Mouse (Mus musculus) embryonic facial prominence, embryonic 12.5 days (tissue): ENCODE measurements around the gene C530008M17Rik. TPM values are rescaled to one million over a fixed set of nuclear protein-coding genes. Genes with fewer than 3 reads are reported as not detected.

Experiments
- ATAC-seq: fragments of 200-750 bp; cut with Nextera tagmentation; 2 replicates; pipeline ENCODE4 v1.8.0; 2017; ENCODE audit not compliant: insufficient number of reproducible peaks, insufficient read depth, low FRiP score, low TSS enrichment
- H3K27ac ChIP-seq: fragments of 300-500 bp; sonication (generic); 2 replicates; pipeline ENCODE4 v1.5.1; 2016; ENCODE audit warnings: mild to moderate bottlenecking
- H3K27me3 ChIP-seq: fragments of 300-500 bp; sonication (generic); 2 replicates; pipeline ENCODE4 v1.6.1; 2016; ENCODE audit warnings: mild to moderate bottlenecking, moderate library complexity
- H3K36me3 ChIP-seq: fragments of 300-500 bp; sonication (generic); 2 replicates; pipeline ENCODE4 v1.6.1; 2016; ENCODE audit warnings: mild to moderate bottlenecking
- H3K4me1 ChIP-seq: fragments of 300-500 bp; sonication (generic); 2 replicates; pipeline ENCODE4 v1.6.1; 2016
- H3K4me2 ChIP-seq: fragments of 300-500 bp; sonication (generic); replicated peaks from 2 replicates; pipeline ENCODE4 v1.6.1; 2016; ENCODE audit warnings: mild to moderate bottlenecking, moderate library complexity
- H3K4me3 ChIP-seq: fragments of 300-500 bp; sonication (generic); 2 replicates; pipeline ENCODE4 v1.5.1; 2016; ENCODE audit warnings: mild to moderate bottlenecking
- H3K9ac ChIP-seq: fragments of 300-500 bp; sonication (generic); 2 replicates; pipeline ENCODE4 v1.6.1; 2016; ENCODE audit warnings: mild to moderate bottlenecking, moderate library complexity
- H3K9me3 ChIP-seq: fragments of 300-500 bp; sonication (generic); 2 replicates; pipeline ENCODE4 v1.6.1; 2016; ENCODE audit warnings: mild to moderate bottlenecking, moderate library complexity
- WGBS: fragments of 180-500 bp; shearing (Covaris S2); methylation state at CpG from one replicate; pipeline ENCODE4 v1.1.7; 2016; 5-methylcytosine and 5-hydroxymethylcytosine counted together
- polyA plus RNA-seq: library from polyadenylated mRNA; unstranded; fragments of >200 nt; fragmentation: Nextera tagmentation; extraction: Ambion mirVana; gene quantifications from 2 replicates; pipeline ENCODE4 v1.2.1, GENCODE M21; 2016

C530008M17Rik gene
- polyA plus RNA-seq, 1 experiment from 2014 or later: 28.0 TPM

DNA sequence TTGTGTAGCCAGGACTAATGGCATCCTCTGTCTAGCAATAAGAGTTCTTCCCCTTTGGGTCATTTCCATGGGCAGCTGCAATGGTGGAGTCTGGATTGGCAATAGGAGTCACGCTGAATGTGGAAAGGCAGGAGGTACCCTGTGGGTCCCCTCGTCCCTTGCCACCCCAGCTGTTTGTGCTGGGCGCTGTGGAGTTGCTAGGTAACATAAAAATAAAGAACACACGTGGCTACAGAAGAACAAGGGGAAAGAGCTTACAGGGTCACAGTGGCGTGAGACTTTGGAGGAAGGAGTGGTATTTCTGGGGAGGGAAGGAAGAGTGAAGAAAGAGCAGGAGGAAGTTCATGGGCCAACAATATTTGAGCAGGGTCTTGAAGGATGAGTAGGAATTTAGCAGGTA, 11.8 kb downstream of the C530008M17Rik start:
- no peaks in the 10 kb centered on the region for H3K27me3 ChIP-seq
- H3K27ac ChIP-seq: no peak overlapping the region
- no peaks in the 10 kb centered on the region for H3K9me3 ChIP-seq
- 74% methylated on average over 5 of the region's 5 CpGs for WGBS
- H3K4me1 ChIP-seq: no peaks in the 10 kb centered on the region
- H3K4me2 ChIP-seq: no peak overlapping the region
- no peaks in the 10 kb centered on the region for H3K36me3 ChIP-seq
- no peak overlapping the region for H3K9ac ChIP-seq
- no peak overlapping the region for H3K4me3 ChIP-seq
- ATAC-seq: no peak

DNA sequence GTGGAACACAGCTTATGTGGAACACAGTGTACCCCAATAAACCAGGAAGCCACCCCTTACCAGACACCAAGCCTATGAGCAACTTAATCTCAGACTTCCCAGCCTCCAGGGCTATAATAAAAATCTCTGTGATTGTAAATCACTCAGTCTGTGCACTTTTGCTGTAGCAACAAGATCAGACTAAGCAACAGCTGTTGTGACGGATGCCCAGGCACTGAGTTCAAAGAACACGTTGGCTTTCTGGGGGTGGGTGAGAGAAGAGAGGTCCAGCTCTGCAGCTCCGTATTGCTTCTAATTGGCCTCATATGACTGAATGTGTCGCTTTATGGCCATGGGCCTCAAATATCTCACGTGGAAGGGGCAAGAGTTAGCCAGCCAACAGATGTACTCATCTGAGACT, 12.2 kb downstream of the C530008M17Rik start:
- H3K4me1 ChIP-seq: no peaks in the 10 kb centered on the region
- H3K27me3 ChIP-seq: no peaks in the 10 kb centered on the region
- no peak overlapping the region for H3K27ac ChIP-seq
- H3K4me3 ChIP-seq: no peak overlapping the region
- no peak for ATAC-seq
- no peaks in the 10 kb centered on the region for H3K9me3 ChIP-seq
- WGBS: 84% methylated on average over 5 of the region's 5 CpGs
- H3K9ac ChIP-seq: no peak overlapping the region
- no peaks in the 10 kb centered on the region for H3K36me3 ChIP-seq
- no peak overlapping the region for H3K4me2 ChIP-seq

GRCm38 (mm10) chr5:76670183-76670582, 13.9 kb downstream of the C530008M17Rik start:
- H3K36me3 ChIP-seq: no peaks in the 10 kb centered on the region; the same call in 1 of the 2 replicates
- no peak overlapping the region for H3K9ac ChIP-seq
- 95% methylated on average over 10 of the region's 10 CpGs for WGBS
- H3K4me3 ChIP-seq: no peak overlapping the region
- no peaks in the 10 kb centered on the region for H3K27me3 ChIP-seq
- no peaks in the 10 kb centered on the region for H3K4me1 ChIP-seq
- H3K9me3 ChIP-seq: no peaks in the 10 kb centered on the region
- no peak overlapping the region for H3K4me2 ChIP-seq
- H3K27ac ChIP-seq: no peak overlapping the region
- no peak for ATAC-seq

DNA sequence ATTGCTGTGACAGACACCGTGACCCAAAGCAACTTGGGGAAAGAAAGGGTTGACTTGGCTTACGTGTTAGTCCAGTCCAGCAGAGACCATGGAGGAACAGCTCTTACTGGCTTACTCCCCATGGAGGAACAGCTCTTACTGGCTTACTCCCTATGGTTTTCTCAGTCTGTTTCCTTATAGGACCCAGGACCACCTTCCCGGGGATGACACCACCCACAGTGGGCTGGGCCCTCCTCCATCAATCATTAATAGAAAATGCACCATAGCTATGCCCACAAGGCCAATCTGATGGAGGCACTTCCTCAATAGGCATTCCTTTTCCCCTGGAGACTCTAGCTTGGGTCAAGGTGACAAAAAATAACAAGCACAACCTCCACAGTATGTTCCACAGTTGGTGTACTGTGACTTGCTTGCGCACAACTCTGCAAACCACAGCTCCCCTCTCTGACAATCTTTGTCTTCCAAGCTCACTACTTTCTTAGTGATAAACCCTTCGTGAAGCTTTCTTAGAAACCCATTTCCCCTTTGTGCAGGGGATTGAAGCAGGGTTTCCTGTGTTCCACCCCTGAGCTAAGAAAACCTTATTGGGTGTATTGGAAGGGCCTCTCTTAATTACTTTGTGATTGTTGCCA, 17.8 kb downstream of the C530008M17Rik start:
- Histone ChIP-seq H3K4me1 (no peaks in the 10 kb centered on the region), H3K27me3 (no peaks in the 10 kb centered on the region), H3K36me3 (peaks cover 2% of the 10 kb centered on the region; the same call in 1 of the 2 replicates), H3K4me3 (no peak overlapping the region), H3K9me3 (no peaks in the 10 kb centered on the region), H3K27ac (no peak overlapping the region), H3K4me2 (no peak overlapping the region), H3K9ac (no peak overlapping the region)
- 92% methylated on average over 5 of the region's 5 CpGs for WGBS
- ATAC-seq: no peak

GRCm38 (mm10) chr5:76675369-76675768, 19.1 kb downstream of the C530008M17Rik start:
- H3K9me3 ChIP-seq: no peaks in the 10 kb centered on the region
- H3K4me2 ChIP-seq: no peak overlapping the region
- H3K9ac ChIP-seq: no peak overlapping the region
- H3K27ac ChIP-seq: no peak overlapping the region
- ATAC-seq: no peak
- no peak overlapping the region for H3K4me3 ChIP-seq
- peaks cover 4% of the 10 kb centered on the region; the same call in 1 of the 2 replicates for H3K36me3 ChIP-seq
- H3K4me1 ChIP-seq: no peaks in the 10 kb centered on the region
- WGBS: 83% methylated on average over 4 of the region's 4 CpGs
- H3K27me3 ChIP-seq: no peaks in the 10 kb centered on the region

- 77% methylated on average over 3 of the region's 3 CpGs for WGBS
- Histone ChIP-seq H3K9ac (no peak overlapping the region), H3K27me3 (no peaks in the 10 kb centered on the region), H3K4me1 (no peaks in the 10 kb centered on the region), H3K9me3 (no peaks in the 10 kb centered on the region), H3K36me3 (0 out of 2 replicates have a peak, but pooled peaks cover 4% of the 10 kb centered on the region), H3K27ac (no peak overlapping the region), H3K4me3 (no peak overlapping the region), H3K4me2 (no peak overlapping the region)
- ATAC-seq: no peak
These were observed 24.6 kb downstream of the C530008M17Rik start for GRCm38 (mm10) chr5:76680959-76681358.

DNA sequence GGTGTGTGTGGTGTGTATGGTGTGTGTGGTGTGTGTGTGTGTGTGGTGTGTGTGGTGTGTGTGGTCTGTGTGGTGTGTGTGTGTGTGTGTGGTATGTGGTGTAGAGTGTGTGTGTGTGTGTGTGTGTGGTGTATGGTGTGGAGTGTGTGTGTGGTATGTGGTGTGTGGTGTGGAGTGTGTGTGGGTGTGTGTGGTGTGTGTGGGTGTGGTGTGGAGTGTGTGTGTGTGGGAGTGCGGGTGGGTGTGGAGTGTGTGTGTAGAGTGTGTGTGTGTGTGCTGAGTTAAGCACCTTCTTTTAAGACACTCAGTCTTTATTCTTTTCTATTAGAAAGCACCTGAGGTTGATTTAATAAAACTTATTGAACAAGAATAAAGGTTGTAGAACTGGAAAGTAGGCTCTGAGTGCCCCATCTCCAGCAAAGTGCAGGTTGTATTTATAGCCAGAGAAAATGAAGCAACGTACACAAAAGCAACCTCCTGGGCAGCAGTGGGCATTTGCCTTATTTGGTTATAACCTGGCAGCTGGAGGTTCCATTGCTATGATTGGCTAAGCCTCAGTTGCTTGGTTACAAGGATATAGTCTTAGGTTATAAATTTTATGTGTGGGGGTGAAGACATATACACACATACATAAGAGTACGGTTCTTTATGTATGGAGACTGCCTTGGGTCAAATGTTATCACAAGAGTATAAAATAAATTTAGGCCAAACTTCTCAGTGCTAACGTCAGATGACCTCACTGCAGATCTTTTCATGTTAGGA, 25.8 kb downstream of the C530008M17Rik start:
- H3K9me3 ChIP-seq: no peaks in the 10 kb centered on the region
- no peak overlapping the region for H3K4me2 ChIP-seq
- 72% methylated on average over 4 of the region's 4 CpGs for WGBS
- H3K27ac ChIP-seq: no peak overlapping the region
- 0 out of 2 replicates have a peak, but pooled peaks cover 4% of the 10 kb centered on the region for H3K36me3 ChIP-seq
- ATAC-seq: no peak
- no peak overlapping the region for H3K4me3 ChIP-seq
- no peaks in the 10 kb centered on the region for H3K27me3 ChIP-seq
- H3K9ac ChIP-seq: no peak overlapping the region
- no peaks in the 10 kb centered on the region for H3K4me1 ChIP-seq

DNA sequence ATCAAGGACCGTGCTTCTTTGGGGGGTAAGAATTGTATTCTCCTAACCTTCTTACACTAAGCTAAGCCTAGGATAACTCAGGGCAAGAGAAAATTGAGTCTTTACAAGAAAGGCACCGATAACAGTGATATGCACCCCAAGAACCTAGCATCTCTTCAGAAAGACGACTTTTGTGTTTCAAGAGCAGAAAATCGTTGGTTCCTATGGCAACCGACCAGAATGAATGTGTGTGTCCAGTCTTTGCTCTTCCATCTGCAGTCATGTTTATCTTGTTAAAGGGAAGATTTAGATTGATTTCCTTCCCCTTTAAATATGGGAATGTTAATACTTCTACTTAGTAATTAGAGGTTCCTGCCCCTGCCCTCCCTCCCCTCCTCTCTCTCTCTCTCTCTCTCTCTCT, 27.1 kb downstream of the C530008M17Rik start:
- H3K36me3 ChIP-seq: 0 out of 2 replicates have a peak, but pooled peaks cover 4% of the 10 kb centered on the region
- no peaks in the 10 kb centered on the region for H3K27me3 ChIP-seq
- ATAC-seq: no peak
- H3K4me3 ChIP-seq: no peak overlapping the region
- H3K9me3 ChIP-seq: no peaks in the 10 kb centered on the region
- H3K9ac ChIP-seq: no peak overlapping the region
- WGBS: 67% methylated on average over 5 of the region's 5 CpGs
- H3K27ac ChIP-seq: no peak overlapping the region
- no peaks in the 10 kb centered on the region for H3K4me1 ChIP-seq
- H3K4me2 ChIP-seq: no peak overlapping the region

DNA sequence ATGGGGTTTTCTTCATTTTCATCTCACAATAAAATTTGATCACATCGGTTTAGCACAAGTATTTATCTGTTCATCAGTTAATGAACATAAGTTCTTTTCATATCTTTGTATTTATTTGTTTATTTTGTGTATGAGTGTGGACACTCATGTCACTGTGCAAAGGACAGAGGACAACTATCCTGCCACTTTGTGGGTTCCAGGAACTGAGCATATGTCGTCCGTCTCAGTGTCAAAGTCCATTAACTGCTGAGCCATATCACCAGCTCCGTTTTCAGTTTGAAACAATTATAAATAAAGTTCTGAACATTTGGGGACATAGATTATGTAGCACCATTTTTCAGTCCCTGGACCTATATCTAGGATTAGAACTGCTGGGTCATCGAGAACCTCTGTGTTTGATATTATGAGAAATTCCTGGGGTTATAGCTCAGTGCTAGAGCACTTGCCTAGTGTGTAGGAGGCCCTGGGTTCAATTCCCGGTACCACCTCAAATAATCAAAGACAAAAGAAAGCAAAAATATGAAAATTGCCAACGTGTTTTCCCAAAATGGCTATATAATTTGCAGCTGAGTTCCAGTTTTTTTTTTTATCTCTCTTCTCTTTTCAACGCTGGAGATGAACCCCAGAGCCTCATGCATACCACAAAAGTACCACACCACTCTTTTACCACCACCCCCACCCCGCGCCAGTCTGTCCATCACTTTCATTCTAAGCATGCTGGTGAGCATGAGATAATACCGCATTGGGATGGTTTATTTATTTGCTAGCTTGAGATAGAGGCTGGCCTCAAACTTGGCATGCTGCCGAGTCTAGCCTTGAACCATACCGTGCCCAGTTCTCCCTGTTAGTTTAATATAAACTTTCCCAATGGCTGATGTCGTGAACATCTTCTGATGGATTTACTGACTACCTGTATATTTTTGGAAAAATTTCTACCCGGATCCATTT, 28.6 kb downstream of the C530008M17Rik start:
- Histone ChIP-seq H3K9ac (no peak overlapping the region), H3K9me3 (no peaks in the 10 kb centered on the region), H3K36me3 (no peaks in the 10 kb centered on the region), H3K4me2 (no peak overlapping the region), H3K27me3 (no peaks in the 10 kb centered on the region), H3K27ac (no peak overlapping the region), H3K4me3 (no peak overlapping the region), H3K4me1 (peaks cover 1% of the 10 kb centered on the region; the same call in 1 of the 2 replicates)
- WGBS: 89% methylated on average over 15 of the region's 15 CpGs
- no peak for ATAC-seq

DNA sequence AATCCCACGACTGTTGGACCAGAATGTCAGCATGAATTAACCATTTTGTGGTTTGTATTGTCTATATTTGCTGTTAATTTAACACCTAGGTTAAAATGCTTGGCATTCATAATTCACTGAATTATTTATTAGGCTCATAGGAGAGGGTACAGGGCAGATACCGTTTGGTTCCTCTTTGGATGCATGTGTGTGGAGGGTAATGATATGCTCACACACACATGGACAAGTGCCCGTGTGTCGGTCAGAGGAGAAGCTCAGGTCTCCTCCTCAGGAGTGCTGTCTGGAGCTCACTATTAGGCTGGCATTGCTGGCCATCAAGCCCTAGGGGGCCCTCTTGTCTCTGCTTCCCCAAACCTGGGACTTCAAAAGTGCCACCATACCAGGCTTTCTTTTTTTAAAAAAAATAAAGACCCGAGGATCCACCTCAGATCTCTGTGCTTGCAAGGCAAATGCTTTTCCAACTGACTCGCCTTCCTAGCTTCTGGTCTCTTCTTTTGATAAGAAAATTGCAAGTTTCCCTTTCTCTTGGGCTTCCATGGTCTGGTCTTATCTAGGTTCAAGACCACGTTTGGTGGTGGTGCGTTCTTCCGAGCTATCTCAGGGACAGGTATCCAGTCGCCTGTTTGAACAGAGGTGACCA, 31.8 kb downstream of the C530008M17Rik start:
- WGBS: 93% methylated on average over 10 of the region's 10 CpGs
- H3K27me3 ChIP-seq: no peaks in the 10 kb centered on the region
- no peak overlapping the region for H3K4me3 ChIP-seq
- no peak overlapping the region for H3K27ac ChIP-seq
- H3K36me3 ChIP-seq: no peaks in the 10 kb centered on the region
- no peak overlapping the region for H3K4me2 ChIP-seq
- H3K9ac ChIP-seq: no peak overlapping the region
- no peaks in the 10 kb centered on the region for H3K9me3 ChIP-seq
- H3K4me1 ChIP-seq: peaks cover 7% of the 10 kb centered on the region; the same call in 1 of the 2 replicates
- no peak for ATAC-seq

GRCm38 (mm10) chr5:76688643-76689042, 32.3 kb downstream of the C530008M17Rik start:
- Histone ChIP-seq H3K4me2 (no peak overlapping the region), H3K9me3 (no peaks in the 10 kb centered on the region), H3K4me3 (no peak overlapping the region), H3K4me1 (peaks cover 7% of the 10 kb centered on the region; the same call in 1 of the 2 replicates), H3K9ac (no peak overlapping the region), H3K27me3 (no peaks in the 10 kb centered on the region), H3K27ac (no peak overlapping the region), H3K36me3 (no peaks in the 10 kb centered on the region)
- WGBS: 75% methylated on average over 6 of the region's 6 CpGs
- ATAC-seq: no peak
